17 mouse cellular contexts compared by ENCODE assay signal in genomic region chr19:30978096-30978495, GRCm38 (mm10).
"Had no signal": no experiment of that assay in that cellular context is flagged by ENCODE, and none has a peak within 500 bp of the region (broad histone marks: within the 10 kb centered on the region; RNA-seq: fewer than 3 reads in every experiment).

No protein-coding gene starts in this region.

- H3K4me1 ChIP-seq: lung, embryonic 15.5 days; megakaryocyte, embryonic 14.5 days; midbrain, embryonic 13.5 days; midbrain, embryonic 15.5 days; neural tube, embryonic 12.5 days; stomach, embryonic 15.5 days had no signal

- H3K27ac ChIP-seq: lung, embryonic 15.5 days; macrophage; midbrain, embryonic 13.5 days; midbrain, embryonic 15.5 days; neural tube, embryonic 12.5 days; stomach, embryonic 15.5 days; stomach, postnatal 0 days had no signal

- H3K36me3 ChIP-seq: lung, embryonic 15.5 days; midbrain, embryonic 13.5 days; midbrain, embryonic 15.5 days; neural tube, embryonic 12.5 days; stomach, embryonic 15.5 days had no signal

- H3K4me2 ChIP-seq: lung, embryonic 15.5 days; midbrain, embryonic 11.5 days; midbrain, embryonic 13.5 days; midbrain, embryonic 15.5 days; neural tube, embryonic 12.5 days; stomach, embryonic 15.5 days had no signal

- H3K4me3 ChIP-seq: lung, embryonic 15.5 days; megakaryocyte, embryonic 14.5 days; midbrain, embryonic 13.5 days; midbrain, embryonic 15.5 days; neural tube, embryonic 12.5 days; stomach, embryonic 15.5 days had no signal

- H3K9ac ChIP-seq: lung, embryonic 15.5 days; midbrain, embryonic 13.5 days; midbrain, embryonic 15.5 days; neural tube, embryonic 12.5 days; stomach, embryonic 15.5 days had no signal

- DNase-seq: lung, adult 2 months; lung, postnatal 14 days; lung, postnatal 36 days; right cerebral cortex, postnatal 14 days; thymus, adult 2 months; thymus, postnatal 25 days; thymus, postnatal 4 days had no signal

- H3K9me3 ChIP-seq: lung, embryonic 15.5 days; megakaryocyte, embryonic 14.5 days; midbrain, embryonic 13.5 days; midbrain, embryonic 15.5 days; neural tube, embryonic 12.5 days; stomach, embryonic 15.5 days had no signal

- ATAC-seq: lung, postnatal 0 days; midbrain, embryonic 13.5 days; midbrain, embryonic 15.5 days had no signal

- H3K27me3 ChIP-seq: lung, embryonic 15.5 days; megakaryocyte, embryonic 14.5 days; midbrain, embryonic 13.5 days; midbrain, embryonic 15.5 days; neural tube, embryonic 12.5 days; stomach, embryonic 15.5 days had no signal
